Mouse (Mus musculus): Measurements from ENCODE around the gene Abhd17c.
"Not testable (repeated sequence)": the region's sequence is repeated elsewhere in the genome, so short reads cannot be mapped to it uniquely, and the experiment has no call there.

Gene Abhd17c

DNA sequence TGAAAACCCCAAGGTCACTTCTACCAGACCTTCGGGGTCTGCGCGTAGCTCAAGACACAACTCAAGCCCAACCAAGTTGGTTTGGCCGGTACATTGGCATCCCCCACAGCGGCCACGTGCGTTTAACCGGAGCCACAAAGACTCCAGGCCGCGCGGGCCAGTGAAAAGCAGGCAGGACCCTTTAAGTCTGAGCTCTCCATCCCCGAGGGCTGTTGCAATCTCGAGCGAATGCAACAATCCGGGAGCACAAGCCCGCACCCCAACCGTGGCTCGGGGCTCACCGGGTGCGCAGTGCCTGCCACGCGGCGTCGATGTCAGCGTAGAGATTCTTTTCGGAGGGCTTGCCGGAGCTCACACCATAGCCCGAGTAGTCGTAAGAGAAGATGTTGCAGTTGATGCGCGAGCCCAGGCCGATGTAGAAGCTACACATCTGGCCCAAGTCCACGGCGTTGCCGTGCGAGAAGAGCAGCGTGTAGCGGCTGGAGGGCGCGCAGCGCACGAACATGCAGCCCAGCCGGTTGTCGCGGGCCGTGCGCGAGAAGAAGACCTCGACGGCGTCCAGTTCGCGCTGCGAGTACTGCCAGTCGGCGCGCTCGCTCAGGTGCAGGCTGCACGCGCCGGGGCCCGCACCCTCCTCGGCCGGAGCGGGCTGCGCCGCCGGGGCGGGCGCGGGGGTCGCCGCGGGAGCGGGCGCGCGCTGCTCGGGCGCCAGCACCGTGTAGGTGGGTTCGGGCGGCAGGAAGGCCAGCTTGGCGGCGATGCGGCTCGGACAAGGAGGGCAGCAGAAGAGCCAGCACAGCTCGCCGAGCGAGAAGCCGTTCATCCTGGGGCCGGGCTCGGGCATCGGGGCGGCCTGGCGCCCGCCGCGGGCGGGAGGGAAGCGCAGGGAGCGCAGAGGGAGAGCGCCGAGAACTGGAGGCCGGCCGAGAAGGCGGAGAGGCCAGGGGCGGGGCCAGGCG lies at the start of gene Abhd17c:
TSS of gene Abhd17c (minus strand) at position 893 of the 959 bp plus-strand sequence.
- peak; percentile 45 for DNase-seq (ENCODE audit: low read depth, low spot score)

DNA sequence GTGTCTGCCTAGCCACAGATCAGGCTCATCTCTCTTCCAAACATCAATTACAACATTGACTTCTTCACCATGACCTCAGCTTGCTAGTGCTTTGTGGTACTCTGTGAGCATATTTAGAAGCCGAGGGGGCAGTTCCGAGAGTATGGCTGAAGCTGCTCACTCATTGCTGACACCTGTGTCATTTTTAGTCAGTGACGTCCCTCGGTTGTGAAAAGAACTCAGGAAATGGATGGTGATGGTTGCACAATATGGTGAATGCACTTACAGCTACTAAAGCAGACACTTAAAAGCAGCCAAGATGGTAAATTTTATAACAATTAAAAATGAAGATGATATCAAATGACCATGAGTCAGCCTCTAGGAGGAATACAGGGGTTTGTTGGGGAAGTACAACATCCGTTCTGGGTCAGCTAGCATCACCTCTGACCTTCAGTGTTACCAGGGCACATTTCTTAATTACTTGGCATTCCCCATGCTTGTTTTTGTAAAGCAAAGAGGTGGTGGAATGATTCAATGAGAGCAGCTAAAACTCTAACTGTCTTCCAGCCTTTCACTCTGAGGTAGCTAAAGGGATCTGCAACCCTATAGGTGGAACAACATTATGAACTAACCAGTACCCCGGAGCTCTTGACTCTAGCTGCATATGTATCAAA lies 45.6 kb upstream of the Abhd17c start:
- DNase-seq (ENCODE audit: low read depth, low spot score) = no peak

DNA sequence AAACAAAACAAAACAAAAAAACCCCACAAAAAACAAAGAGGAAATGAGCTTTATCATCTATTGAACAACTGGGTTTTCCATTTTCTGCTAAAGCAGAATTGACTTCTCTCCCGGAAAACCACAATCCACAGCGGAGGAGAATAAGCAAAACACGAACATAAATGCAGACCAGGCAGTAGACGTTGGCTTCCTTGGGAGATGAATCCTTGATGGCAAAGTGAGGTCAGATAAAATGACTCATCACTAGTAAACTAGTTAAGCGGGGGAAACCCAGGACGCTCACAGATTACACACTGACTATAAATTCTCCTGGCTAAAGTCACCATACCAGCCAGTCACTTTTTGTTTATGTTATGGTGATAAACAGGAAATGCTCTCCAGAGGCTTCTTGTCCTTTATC lies 44.5 kb upstream of the Abhd17c start:
- DNase-seq (ENCODE audit: low read depth, low spot score) = no peak

DNA sequence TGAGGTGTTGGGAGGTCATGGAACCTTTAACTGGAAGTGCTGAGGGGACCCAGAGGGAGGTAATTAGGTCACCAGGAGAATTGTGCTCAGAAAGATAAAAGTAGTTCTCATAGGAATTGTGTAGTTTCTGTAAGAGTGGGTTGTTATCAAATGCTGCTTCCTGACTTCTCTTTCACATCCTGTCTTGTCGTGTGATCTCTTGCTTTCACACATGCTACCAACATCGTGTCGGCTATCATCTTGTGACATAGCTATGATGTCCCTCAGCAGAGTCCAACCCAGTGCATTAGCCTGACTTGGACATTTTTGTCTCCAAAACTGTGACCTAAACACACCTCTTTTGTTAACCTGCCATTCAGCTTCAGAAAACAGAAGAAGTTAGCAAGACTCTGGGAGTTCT lies 40.6 kb upstream of the Abhd17c start:
- DNase-seq (ENCODE audit: low read depth, low spot score) = no peak

DNA sequence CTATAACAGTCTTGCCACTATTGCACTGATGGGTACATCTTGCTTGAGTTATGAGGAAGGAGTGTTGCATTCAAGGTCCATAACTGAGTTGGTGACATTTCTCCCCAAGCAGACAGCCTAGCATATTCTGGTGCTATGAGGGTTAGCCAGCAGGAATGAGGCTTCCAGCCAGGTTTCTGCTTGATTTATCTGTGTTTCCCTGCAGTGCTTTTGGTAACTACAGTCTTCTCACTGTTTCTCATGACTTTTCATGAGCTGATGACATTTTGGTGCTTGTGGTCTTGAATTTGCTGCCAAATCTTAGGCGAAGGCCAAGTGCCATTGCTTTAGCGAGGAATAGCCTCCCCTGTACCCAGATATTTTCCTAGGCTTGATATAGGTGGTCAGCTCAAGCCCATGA lies 39.8 kb upstream of the Abhd17c start:
- DNase-seq (ENCODE audit: low read depth, low spot score) = no peak

DNA sequence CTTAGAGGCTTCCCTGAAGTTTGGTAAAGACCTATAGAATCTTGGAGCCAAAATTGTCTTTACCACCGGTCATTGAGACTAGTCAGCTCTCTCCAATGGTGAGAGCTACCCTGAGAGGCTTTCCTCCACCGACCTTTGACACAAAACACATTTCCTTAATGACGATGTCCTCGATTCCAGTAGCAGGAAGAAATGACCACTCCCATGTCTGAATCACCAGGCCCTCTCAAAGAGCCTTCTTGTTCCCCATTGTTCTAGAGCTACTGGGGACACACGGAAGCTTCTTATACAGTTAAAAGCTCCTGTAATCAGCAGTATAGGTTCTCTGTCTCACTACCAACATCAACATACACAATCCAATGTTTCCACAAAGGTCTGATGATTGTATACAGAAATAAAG lies 36.5 kb upstream of the Abhd17c start:
- no peak for DNase-seq (ENCODE audit: low read depth, low spot score)

DNA sequence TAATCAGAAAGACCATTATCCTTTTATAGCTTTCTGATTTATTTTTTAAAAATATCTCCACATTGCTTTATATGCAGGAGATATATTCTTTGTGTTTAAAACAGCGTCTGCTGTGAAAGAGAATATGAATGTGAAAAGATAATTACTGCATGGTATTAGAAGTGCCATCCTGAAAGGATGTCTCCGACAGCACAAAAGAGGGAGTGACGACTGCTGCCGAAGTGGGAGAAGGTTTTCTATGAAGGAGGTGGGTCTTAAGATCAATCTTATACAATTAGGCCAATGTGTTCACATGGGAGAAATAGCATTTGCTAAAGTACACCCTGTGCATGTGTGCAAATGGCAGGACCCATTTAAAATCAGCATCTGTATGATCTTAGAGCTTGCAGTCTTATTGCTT lies 33.5 kb upstream of the Abhd17c start:
- no peak for DNase-seq (ENCODE audit: low read depth, low spot score)

DNA sequence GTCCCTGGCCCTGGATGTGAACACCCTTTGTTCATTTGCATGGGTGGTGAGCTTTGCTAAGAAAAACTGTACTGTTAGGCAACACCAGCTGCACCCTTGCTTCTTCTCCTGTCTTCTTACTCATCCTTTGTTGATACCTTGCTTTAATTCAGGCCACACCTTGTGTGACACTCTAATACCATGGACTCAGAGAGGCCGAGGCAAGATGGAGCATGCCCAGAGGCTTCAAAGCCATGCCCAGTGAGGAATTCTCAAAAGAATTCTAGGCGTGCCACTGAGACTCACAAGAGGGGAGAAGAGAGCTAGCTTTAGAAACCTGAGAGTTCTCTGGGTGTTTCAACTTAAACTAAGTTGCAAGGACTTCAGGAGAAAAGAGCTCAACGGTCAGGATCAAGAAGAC lies 33.0 kb upstream of the Abhd17c start:
- peak; percentile 19 for DNase-seq (ENCODE audit: low read depth, low spot score)

DNA sequence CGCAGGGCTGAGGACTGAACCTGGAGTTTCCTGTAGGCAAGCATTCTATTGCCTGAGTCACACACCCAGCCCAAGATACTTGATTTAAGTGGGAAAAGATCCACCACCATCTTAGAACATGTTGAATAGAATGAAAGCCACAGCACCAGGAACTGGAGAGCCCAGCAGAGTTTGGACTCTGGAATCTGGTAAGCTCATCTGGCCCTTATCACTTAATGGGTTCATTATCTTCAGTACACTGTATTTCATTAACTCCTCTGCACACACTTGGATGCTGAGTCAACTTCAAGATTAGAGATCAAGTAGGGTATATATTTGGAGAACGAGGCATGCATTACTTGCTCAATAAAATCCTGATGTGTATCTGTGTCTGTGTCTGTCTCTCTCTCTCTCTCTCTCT lies 27.1 kb upstream of the Abhd17c start:
- DNase-seq (ENCODE audit: low read depth, low spot score) = not testable (repeated sequence)

DNA sequence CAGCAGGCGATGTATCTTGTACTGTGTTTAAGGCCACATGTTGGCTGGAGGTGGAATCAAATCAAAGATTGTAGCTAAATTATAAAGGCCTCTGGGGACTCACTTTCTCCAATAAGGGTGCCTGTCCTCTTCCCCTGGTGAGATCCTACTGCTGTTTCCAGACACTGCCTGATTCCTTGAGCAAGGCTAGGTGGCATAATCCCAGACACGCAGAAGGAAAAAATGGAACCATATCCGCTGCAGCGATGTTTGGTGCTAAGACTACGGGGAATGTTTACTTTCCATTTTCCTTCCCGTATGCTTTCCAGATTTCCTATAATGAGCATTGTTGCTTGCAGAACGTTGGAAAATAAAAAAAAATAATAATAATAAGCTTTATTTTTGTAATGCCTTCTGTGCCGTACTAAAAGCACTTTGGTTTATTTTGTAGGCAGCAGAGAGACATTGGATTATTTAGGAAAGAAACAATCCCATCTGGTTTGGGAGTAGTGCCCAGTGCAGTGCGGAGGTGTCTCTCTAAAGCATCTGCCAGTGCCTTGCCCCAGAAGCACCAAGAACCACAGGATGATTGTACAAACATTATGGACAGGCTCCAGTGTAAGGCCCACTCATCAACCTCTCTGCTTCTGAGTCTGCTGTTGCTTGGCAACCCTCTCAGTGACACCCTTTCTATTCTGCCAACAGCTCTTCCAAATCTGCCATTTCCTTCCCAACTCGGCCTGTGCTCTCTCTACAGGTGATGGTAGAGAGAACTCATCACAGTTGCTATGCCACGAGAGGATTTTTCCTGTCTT lies 23.2 kb upstream of the Abhd17c start:
- no peak for DNase-seq (ENCODE audit: low read depth, low spot score)

DNA sequence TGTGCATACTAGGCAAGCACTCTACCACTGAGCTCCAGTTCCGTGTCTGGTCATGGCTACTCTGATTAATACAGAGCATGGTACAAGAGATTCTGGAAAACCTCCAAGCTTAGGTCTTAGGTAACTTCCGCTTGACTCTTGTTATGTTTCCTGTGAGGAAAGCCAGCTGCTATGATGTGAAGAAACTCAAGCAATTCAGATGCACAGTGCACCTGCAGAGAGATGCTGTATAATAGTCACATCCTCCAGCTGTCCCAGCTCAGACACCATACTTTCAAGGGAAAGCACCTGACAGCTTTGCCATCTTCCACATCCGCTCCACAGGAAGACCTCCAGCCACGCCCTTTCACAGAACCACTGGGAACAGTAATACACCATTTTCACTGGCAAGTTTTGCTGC lies 21.7 kb upstream of the Abhd17c start:
- DNase-seq (ENCODE audit: low read depth, low spot score) = no peak

DNA sequence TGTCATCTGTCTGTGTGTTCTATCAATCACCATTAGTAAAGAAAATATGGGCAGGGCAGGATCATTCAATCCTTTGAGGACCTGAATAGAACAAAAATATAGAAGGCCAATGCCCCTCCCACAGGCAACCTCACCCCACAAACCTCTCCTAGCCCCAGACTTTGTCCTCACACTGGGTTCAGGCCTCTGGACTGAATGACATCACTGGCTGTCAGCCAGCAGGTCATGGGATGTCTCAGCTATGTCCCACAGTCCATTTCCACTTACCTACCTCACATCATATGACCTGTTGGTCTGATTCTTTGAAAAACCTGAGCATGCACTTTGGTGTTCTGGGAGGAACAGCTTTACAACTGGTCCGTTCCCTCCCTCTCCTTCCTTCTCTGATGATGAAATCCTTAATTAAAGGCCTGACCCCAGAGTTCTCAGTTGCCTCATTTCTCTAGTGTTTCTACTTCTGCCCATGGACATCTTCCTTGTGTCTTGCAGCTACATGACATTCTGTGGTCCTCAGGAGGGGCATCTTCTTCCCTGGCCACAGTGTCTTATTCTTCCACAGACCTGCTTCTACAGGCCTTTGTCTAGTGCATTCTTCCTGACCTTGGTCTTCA lies 19.6 kb upstream of the Abhd17c start:
- no peak for DNase-seq (ENCODE audit: low read depth, low spot score)

DNA sequence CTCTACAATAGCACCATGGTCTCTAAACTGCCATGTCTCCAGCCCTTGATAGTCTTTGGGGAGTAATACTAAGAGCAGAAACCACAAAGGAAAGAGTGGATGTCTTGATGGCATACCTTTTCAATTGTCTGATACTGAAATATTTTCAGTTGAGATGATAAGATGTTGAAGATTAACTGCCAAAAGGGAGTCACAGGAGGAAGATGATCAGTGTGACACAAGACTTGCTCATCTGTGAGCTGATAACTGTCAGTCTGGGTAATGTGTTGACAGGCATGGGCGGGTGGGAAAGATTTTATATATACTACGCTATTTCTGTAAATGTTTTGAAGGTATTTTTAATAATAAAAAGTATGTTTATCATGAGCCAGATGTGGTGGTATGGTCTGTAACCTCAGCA lies 16.7 kb upstream of the Abhd17c start:
- no peak for DNase-seq (ENCODE audit: low read depth, low spot score)

DNA sequence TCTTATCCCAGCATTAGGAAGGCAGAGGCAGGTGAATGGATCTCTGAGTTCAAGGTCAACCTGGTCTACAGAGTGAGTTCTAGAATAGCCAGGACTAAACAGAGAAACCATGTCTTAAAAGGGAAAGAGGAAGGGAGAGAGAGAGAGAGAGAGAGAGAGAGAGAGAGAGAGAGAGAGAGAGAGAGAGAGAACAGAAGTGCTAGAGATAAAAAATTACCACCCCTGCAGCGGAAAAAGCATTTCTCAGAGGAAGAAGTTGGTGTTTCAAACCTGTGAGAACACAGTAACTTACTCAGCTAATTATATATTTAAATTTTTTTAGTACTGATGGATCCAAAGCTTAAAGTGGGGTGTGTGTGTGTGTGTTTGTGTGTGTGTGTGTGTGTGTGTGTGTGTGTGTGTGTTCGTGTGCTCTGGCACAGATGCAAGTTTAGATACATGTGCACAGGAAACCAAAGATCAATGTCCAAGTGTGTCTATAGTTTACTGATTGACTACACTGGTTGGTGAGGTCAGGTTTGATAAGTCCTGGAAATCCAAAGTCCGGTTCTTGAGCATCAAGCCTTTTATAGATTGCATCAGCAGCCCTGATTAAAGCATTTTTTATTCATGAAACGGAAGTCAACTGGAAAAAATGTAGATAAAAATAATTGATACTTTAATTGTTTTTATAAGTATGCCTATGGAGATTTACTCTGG lies 15.2 kb upstream of the Abhd17c start:
- DNase-seq (ENCODE audit: low read depth, low spot score) = no peak

DNA sequence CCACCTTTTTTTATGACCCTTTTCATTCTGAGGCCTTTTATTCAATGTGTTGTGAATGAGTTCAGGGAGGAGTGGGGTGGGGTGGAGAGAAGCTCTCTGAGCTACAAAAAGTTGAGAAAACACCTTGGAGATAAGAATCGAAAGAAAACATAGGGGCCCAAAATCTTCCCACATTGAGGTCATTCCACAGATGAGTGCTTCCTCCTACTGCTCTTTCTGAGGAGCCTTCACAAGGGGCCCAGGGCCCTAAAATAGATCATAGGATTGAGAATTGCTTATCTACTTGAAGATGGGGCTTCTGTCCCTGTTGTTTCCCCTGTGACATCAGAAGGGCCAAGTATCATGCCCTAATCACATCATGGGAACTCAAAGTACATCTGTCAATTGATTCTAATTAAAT lies 14.3 kb upstream of the Abhd17c start:
- DNase-seq (ENCODE audit: low read depth, low spot score) = no peak

DNA sequence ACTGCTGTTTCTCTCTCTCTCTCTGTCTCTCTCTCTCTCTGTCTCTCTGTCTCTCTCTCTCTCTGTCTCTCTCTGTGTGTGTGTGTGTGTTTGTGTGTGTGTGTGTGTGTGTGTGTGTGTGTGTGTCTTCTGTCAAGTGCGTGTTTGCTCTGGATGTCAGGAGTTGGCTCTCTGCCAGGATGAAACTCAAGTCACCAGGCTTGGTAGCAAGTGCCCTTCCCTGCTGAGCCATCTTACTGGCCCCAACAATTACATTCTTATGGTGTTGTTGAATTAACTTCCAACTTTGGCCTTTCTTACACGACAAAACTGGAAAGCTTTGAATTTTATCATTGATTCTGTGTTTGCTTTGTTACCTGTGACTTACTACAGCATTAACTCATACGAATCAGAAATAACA lies 13.6 kb upstream of the Abhd17c start:
- no peak for DNase-seq (ENCODE audit: low read depth, low spot score)

DNA sequence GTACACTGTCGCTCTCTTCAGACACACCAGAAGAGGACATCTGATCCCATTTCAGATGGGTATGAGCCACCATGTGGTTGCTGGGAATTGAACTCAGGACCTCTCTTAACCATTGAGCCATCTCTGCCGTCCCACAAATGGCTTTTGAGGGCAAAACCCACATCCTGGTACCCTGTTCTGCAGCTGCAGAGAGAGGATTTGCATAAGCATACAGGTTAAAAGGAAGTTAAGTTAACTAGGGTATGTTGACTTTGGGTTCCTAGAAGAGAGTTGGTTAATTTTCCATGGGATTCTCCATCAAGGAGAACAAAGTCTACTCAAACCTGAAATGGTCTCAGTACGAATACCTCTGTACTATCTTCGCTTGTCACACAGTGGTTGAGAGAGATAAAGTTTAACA lies 13.2 kb upstream of the Abhd17c start:
- no peak for DNase-seq (ENCODE audit: low read depth, low spot score)

DNA sequence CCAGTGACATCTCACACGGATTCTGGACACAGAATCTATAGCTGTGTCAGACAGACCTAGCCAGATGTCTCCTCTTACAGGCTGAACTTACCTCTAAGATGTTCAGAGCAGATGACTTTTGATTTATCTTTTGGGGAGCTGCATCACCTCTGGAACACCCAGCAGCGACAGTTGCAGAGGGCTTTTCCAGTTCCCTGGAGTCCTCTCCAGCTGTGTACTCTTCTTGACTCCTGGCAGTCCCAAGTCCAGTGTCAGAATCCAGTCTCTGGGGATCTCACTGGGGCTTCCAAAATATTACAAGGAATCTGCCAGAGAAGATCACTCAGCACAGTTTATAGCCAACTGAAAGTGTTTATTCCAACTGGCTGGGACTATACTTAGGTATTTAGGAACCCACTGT lies 12.7 kb upstream of the Abhd17c start:
- no peak for DNase-seq (ENCODE audit: low read depth, low spot score)

DNA sequence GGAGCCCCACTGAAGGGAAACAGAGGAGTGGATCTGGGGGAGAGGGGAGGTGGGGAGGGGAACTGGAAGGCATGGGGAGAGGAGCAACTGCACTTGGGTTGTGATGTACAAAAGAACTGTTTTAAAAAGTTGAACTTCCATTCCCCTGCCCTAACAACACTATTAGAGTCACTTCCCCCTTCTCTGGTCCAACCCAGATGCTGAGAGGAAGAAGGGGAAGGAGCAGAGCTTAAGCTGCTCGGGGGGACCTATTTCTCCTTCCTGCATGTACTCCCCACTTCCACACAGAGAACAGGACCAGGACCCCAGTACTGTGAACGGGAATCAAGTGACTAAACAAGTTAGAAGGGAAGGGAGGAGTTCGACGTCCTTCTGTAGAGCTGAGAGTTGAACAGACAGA lies 11.9 kb upstream of the Abhd17c start:
- DNase-seq (ENCODE audit: low read depth, low spot score) = no peak

DNA sequence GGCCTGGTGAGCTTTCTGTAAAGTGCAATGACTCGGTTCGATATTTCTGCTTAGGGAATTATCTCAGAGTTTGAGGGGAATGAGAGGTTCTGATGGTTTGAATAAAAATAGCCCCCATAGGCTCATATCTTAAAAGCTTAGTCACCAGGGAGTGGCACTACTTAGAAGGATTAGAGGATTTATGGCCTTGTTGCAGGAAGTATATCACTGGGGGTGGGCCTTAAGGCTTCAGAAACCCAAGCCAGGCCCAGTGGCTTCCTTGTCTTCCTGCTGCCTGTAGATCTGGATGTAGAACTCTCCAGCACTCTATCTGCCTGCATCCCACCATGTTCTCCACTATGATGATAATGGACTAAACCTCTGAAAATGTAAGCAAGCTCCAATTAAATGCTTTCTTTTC lies 7.7 kb upstream of the Abhd17c start:
- no peak for DNase-seq (ENCODE audit: low read depth, low spot score)

DNA sequence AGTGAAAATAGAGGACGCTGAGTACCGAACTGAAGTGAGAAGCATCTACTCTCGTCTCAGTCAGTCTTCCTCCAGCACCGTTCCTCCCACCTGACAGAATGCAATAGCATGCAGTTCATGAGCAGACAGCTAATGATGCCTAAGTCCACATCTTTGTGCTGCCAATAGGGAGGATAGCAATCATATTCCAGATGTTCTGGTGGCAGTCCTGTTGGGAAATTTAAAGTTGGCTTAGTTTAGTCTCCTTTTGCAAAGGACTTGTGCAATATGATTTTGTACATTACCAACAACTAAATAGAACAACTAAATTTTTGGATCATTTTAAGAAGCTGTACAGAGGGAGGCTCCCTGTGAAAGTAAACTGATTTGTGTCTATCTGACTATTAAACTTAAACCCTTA lies 2.1 kb upstream of the Abhd17c start:
- DNase-seq (ENCODE audit: low read depth, low spot score) = no peak
